Mouse (Mus musculus): Measurements from ENCODE around the gene Arl5c. TPM values are rescaled to one million over a fixed set of nuclear protein-coding genes. Genes with fewer than 3 reads are reported as not detected.

Gene Arl5c
- total RNA-seq, 2 experiments from 2014 or later, result 6.1 to 7.6 TPM

DNA sequence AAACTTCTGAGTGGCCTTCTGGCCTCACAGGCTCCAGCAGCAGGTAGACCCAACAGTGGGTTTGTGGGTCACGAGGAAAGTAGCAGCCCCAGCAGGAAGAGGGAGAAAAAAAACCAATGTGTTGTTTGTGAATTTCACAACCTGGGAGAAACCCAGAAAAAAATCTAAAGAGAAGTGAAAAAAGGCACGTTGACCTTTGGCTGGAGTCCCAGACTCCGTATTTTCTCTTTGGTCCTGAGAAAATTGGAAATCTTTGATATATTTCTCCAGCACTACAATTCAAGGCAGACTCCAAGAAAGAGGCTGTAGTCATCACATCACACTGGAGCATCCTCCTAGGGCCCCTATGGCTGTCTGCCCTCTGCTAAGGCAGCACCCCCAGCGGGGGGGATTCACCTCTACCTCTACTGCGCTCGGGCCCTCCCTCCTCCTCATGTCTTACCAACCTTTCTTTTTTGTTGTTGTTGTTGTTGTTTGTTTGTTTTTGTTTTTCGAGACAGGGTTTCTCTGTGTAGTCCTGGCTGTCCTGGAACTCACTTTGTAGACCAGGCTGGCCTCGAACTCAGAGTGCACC is 1.5 kb upstream of the Arl5c start:
- no peak for ATAC-seq (replicated peaks; ENCODE audit: poor library complexity)

DNA sequence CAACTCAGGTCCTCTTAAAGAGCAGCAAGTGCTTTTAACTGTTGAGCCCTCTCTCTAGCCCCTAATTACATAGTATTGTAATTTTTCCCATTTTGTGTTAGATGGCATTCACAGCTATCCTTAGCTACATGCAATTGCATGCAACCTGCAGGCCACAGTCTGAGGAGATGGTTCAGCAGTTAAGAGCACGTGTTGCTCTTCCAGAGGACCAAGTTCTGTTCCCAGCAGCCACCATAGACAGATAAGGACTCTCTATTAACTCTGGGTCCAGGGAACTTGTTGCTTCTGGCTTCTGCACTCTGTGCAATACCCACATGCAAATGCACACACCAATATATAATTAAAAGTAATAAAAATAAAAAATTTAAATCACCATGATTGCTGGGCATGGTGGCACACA is 710 bp upstream of the Arl5c start:
- ATAC-seq (replicated peaks; ENCODE audit: poor library complexity), result no peak

DNA sequence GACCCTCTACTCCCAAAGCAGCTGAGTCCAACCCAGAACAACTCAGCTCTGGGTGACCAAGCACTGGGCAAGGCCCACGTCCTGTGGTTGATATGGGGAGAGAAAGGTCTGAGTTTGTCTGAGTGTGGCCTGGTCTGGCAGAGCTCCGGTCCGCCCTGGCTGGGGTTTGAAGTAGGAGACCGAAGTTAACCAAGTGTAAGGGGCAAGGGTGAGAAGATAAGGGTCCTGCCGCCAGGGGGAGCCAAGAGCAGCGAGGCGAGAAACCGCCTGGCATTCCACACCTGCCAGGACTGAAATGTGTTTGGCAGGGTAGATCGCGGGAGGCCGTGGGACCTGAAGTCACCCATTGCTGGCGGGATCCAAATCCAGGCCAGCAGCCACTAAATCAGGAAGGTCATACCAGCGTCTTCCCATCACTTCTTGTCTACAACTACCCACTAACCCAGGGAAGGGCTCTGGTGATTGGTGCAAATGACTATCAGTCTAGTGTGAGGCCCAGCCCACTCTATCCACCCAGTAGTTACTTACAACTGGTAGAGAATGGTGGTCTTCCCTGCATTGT is 1.4 kb downstream of the Arl5c start:
- peak; percentile 82 for ATAC-seq (replicated peaks; ENCODE audit: poor library complexity)

DNA sequence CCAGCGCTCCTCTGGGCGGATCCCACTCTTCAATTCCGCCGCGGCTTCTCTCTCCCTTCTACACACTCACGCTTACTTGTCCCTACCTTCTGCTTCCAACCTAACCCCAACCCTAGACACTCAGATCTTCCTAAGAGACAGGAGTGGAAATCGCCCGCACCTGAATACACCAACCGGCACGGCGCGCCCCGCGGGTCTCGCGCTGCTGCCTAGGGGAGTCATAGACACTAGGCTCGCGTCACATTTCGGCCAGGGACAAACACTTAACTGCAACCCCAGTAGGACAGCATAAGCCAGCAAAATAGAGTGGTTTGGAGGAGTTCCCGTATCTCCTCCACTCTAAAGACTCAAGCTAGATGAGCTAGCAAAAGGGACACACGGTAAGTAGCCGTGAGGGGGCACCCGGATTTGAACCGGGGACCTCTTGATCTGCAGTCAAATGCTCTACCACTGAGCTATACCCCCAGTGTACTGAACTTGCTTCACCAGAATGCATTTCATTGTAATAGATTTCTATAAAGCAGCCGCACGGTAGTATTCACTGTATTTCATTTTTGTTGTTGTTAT is 7.4 kb downstream of the Arl5c start:
- peak; percentile 50 for ATAC-seq (replicated peaks; ENCODE audit: poor library complexity)

DNA sequence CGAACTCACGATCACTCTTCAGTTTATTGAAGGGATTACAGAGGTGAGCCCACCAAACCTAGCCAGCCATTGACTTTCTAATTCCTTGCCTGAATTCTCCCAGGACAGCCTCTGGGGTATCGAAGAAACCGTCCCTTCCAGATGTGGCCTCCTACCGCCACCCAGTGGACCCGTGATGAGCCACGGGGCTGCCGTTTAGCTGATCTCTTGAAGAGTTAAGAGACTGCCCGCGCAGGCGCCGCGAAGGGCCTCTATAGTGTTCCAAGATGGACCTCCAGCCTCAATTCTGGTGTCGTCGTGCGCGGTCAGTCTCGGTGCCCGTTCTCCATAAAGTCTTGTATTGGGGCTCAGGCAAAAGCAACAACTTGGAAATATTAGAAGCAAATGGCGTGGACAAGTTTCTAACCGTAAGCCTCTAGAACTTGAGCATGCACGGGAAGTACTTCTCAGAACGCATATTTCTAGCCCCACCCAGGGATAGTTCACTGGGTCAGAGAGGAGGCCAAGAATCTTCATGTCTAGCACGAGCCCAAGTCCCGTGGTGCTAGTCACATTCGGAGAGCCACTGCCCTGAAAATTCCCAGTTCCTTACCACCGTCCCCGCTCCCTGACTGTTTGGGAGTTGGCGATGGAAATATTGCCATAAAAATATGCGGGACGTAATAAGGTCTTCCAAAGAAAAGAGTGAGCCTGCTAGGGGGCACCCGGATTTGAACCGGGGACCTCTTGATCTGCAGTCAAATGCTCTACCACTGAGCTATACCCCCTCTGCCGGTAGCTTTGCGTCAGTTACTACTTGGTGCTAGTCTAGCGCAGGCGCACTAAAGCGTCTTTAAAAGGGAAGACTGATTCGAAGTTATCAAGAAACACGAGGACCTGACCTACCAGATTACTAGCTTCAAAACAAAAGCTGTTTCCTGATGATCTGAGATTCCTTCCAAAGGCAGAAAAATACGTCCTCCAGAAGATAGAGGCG is 8.1 kb downstream of the Arl5c start:
- peak; percentile 74 for ATAC-seq (replicated peaks; ENCODE audit: poor library complexity)

DNA sequence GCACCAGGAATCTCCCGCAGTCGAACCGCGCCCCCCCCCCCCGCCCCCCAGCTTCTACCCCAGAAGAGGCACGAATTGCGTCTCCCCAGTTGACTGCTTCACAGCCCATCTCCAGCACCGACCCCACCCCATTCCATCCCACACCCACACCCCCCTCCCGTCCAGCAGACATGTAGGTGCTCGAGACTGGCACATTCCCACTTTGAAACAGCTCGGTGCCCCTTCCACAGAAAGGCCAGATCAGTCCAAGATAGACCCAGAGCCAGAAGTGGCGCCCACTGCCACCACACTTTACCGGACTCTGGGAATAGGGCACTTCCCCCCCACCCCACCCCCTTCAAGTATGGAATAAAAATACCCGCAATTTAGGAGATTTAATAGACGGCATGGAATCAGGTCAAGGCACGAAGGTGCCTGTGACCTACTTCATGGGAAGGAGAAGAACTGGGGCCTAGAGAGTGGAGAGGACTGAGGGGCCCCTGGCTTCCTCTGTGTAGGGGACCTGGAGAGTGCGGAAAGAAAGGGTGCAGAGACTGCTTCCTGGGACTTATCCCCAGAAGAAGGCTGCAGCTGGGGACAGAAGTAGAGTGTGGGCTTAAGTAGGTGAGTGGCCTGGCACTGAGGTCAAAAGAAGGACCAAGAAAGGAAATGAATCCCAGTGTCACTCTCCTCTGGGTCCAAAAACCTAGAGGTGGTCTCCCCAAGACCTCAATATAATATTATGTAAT is 9.1 kb downstream of the Arl5c start:
- no peak for ATAC-seq (replicated peaks; ENCODE audit: poor library complexity)

DNA sequence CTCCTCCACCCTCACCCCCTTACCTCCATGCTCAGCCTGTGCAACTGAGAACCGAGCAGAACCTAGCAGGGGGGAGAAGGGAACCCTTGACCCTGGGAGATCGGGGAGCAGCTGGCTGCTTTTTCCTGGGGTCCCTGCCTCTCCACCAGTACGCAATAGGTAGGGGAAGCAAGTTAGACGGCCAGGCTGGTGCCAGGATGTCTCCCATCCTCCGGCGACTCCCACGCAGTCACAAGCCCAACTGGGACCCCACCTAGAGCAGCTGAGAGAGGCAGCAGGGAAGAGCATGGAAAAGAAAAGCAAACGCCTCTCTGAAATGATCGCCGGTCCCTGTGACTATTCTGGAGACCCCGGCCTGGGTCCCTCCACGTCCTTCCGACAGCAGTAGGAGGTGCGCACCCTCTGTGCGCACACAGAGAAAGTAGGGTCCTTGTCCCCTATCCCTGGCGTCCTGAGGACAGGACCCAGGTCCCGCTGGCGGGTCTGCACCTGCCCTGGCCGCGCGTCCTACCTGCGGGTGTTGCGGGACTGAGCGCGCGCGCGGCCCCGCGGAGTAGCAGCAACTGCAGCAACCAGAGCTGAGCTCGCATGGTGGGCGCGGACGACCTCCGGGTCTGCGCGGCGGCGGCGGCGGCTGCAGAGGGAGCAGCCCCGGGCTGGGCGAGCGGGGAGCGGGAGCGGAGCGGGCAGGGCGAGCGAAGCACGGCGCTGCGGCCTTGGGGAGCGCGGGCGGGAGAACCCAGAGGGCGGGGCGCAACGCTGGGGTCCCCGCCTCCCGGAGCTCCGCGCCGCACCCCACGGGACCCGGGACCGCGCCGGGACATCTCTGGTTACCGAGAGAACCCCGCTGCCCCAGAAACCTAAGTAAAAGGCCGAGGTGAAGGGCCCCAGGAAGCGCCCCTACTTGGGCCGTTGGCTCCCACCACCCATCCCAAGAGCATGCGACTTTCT is 10.0 kb downstream of the Arl5c start, which contains the start of gene Plxdc1:
Gene Plxdc1 (minus strand): TSS at position 718 of the 951 bp plus-strand sequence.
- ATAC-seq (replicated peaks; ENCODE audit: poor library complexity), result no peak

DNA sequence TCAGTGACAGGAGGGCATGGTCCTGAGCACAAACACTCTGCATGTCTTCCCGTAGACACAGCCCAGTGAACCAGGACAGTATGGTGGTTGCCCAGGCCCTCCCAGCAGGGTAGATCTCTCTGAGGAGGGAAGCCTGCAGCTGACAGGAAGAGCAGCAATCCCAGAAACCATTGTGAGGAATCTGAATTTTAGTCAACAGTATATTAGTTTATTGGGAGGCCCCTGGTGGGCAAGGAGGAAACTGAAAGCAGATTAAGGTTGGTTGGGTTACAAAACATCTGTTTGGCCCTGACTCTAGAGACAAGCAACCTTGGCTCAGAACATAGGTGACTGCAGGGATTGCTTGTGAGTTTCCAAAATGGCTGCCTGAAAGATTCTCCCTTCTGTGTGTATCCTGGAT is 12.0 kb downstream of the Arl5c start:
- ATAC-seq (replicated peaks; ENCODE audit: poor library complexity), result no peak

DNA sequence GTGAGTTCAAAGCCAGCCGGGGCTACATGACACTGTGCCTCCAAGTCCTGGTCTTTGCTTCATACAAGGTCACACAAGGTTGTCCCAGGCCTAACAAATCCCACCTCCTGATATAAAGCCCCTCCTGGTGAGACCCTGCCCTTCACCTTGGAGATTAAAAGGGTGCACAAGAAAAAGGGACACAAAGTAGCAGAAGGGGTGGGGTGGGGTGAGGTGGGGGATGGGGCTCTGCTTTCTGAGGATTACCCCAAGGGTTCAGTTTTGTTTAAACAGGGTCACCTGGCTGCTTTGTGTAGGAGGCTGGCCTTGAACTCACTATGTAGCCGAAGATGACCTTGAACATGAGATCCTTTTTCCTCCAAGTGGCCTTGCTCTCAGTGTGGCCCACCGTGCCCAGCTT is 12.5 kb downstream of the Arl5c start:
- ATAC-seq (replicated peaks; ENCODE audit: poor library complexity), result no peak

DNA sequence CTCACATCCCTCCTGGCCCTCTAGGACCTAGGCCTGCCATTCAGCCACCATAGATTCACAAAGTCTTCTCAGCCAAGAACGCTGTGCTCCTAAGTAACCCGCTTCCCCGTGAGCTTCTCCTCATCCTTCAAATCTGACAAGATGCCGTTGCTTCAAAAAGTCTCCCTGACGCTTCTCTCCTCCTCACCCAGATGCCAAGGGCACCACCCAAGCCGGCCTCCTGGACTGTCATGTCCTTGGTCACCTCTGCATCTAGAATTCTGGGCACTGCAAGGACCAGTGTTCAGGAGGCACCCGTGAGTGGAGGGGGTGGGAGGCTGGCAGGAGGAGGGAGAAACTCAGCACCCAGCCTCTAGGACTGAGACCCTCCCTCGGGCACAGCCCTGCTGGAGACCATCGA is 13.3 kb downstream of the Arl5c start:
- no peak for ATAC-seq (replicated peaks; ENCODE audit: poor library complexity)

DNA sequence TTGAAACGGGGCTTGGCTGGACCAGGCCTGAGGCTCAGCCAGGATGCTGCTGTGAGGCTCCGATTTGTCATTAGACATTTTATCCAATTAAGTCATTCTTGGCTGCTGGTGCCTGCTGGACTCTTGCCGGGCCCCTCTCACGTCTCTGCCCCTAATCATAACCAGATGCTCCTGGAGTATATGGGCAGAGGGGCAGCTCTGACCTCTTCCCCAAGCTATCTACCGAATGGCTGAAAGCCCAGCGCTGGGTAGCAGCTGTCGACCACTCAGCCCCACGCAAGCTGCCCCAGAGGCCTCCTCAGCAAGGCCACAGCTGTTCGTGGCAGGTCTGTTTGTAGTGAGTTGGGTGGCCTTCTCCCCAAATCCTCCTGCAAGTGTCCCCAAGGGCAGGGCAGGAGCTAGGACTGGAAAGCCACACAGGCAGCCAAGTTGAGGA is 15.4 kb downstream of the Arl5c start:
- ATAC-seq (replicated peaks; ENCODE audit: poor library complexity), result no peak

DNA sequence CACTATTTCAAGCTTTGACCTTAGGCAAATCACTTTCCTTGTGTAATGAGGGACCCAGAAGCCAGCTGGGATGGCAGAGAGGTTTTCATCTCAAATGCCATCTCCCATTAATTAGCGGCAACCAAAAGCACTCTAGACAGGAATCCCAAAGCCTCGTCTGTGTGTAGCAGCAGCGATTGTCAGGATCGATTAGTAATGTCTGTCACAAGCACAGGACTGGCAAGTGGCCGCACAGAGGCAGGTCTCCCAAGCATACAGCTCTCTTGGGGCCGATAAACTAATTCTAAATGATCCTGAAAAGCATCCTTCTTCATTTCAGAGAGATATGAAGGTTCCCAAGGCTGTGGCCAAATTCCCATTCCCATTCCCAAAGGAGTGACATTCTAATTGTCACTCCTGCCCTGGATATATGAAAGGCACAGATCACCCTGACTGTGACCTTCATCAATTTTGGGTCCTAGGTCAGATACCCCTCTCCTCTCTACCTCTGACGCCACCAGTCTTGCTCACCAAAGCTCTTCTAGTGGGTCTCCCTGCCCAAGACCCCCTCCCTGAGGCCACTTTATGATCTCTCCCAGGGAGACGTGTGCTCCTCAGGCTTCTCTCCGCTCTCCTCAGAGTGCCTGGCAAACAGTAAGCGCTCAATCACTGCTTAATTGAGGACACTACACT is 16.0 kb downstream of the Arl5c start:
- no peak for ATAC-seq (replicated peaks; ENCODE audit: poor library complexity)

DNA sequence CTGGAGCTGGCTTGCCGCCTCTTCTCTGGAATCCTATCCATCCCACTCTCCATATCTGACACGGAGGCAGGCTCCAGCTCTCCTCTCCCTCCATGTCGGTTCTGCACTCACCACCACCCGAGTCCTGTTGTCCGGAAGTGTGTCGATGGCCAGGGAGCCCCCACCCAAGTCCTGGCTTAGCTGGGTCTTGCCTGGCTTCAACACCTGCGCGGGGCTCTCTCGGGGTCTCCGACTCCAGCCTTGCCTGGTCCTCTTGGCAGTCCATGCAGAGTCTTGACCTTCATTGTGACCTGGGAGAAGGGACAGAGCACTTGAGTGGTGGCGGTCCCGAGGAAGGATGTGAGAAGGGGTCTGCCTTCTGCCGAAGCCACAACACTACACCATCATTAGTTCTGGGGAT is 17.6 kb downstream of the Arl5c start:
- no peak for ATAC-seq (replicated peaks; ENCODE audit: poor library complexity)

DNA sequence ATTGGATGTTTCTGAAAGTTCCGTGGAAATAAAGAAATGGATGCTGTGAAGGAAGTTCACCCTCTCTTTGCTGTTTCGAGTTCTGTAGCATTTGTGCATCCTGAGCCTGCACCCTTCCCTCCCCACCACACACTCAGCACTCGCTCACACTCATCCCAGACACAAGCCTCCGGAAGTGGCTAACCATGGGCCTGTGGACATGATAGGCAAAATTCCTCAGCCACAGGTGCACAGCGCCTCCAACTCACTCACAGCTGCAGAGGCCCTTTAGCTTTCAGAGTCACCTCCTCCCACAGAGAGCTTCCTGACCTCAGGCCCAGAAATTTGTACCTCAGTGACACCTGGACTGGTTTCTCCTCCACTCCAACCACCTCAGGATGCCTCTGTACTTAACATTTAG is 18.2 kb downstream of the Arl5c start:
- ATAC-seq (replicated peaks; ENCODE audit: poor library complexity), result no peak

DNA sequence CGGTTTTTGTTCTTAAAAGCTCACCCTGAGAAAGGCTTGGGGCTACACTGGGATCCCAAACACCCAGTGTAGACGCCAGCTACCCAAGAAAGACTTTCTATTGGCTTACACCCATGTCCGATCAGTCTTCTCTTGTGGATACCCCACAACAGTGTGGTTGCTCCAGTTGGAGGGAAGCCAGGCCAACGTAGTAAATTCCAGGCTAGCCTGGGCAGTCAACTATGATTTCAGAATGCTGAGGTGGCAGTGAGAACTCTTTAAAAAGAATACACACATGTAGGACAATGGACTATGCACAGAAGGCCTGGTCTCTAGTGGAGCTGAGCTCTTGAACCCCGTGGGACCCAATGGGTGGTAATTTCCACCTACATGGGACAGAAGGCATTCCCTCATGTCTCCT is 21.2 kb downstream of the Arl5c start:
- no peak for ATAC-seq (replicated peaks; ENCODE audit: poor library complexity)

DNA sequence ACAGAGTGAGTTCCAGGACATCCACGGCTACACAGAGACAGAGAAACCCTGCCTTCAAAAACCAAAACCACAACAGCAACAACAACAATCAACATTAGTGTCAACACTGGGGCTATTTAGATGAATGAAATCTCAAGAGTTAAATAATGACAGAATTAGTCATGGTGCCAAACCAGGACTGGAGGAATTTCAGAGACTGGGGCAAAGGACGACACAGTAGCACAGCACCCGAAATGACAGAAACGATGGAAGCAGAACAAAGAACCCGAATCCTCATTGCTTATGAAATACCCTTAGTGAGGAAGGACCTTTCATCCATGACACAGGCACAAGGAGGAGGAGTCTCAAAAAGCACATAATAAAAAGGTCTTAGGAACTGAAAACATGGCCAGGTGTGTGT is 21.8 kb downstream of the Arl5c start:
- no peak for ATAC-seq (replicated peaks; ENCODE audit: poor library complexity)

DNA sequence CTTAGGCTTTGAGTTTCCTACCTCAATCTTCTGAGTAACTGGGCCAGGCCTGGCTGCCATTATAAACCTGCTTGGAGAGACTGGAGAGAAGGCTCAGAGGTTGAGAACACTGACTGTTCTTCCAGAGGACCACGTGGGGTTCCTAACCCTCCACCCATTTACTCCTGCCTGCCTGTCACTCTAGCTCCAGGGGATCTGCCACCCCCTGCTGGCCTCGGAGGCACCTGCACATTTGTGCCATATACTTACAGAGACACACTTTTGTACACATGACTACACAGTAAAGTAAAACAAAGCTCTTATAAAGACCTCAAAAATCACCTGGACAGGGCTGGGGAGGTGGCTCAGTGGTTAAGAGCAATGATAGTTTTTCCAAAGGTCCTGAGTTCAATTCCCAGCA is 23.5 kb downstream of the Arl5c start:
- ATAC-seq (replicated peaks; ENCODE audit: poor library complexity), result peak; percentile 50; the same call in 1 of the 2 replicates

DNA sequence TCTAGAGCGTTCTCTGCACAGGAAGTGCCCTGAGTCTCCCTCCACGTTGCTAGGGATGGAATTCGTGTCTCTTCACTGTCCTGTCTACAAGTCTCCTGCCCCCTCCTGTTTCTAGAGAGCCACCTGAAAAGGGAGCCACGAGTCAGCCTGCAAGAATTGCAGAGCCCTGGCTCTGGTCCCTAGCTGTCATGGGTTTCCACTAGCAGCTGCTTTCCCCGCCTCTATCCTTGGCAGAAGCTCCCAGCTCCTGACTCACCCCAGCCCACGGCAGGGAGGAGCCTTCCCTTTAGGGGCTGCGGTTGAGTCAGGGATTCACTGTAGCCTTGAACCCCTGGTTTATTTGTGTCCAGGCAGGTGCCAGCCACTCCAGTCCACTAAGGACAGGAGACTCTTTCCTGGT is 24.7 kb downstream of the Arl5c start:
- ATAC-seq (replicated peaks; ENCODE audit: poor library complexity), result no peak

DNA sequence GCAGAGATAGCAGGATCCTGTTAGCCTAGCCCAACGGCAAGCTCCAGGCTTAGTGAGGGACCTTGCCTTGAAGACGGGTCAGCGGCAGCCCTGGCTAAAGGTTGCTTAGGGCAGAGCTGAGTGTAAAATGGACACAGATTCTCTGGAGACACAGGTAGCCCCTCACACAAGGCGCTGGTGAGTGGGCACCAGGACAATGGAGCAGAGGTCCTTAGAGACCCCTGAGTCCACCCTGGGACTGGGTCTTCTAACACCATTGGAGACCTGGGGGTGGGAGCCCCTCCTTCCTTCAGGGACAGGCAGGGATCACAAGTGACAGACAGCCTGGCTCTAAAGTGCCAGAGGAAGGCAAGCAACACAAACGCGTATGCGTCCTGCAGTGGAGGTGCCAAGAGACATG is 25.2 kb downstream of the Arl5c start:
- no peak for ATAC-seq (replicated peaks; ENCODE audit: poor library complexity)
